Mouse (Mus musculus) midbrain, embryonic 11.5 days (tissue): ENCODE data around the gene Mxra8. TPM values are rescaled to one million over a fixed set of nuclear protein-coding genes. Genes with fewer than 3 reads are reported as not detected.

Source experiments
- ATAC-seq: fragments of 200-750 bp; cut with Nextera tagmentation; 2 replicates; pipeline ENCODE4 v1.8.0; 2017; ENCODE audit warnings: moderate TSS enrichment, moderate library complexity; ENCODE audit not compliant: low FRiP score
- DNase-seq: peaks from one replicate; pipeline ENCODE4 v3.0.0; 2015; ENCODE audit warnings: low spot score; ENCODE audit errors: missing footprints
- H3K27ac ChIP-seq: fragments of 300-500 bp; sonication (generic); 2 replicates; pipeline ENCODE4 v1.5.1; 2014; ENCODE audit warnings: low read depth, low read length
- H3K27me3 ChIP-seq: fragments of 300-500 bp; sonication (generic); 2 replicates; pipeline ENCODE4 v1.6.1; 2014; ENCODE audit warnings: mild to moderate bottlenecking, low read length, moderate library complexity, mixed read lengths; ENCODE audit not compliant: control insufficient read depth, insufficient read depth
- H3K36me3 ChIP-seq: fragments of 300-500 bp; sonication (generic); 2 replicates; pipeline ENCODE4 v1.6.1; 2014; ENCODE audit warnings: mild to moderate bottlenecking, low read length, moderate library complexity, mixed read lengths; ENCODE audit not compliant: control insufficient read depth, insufficient read depth
- H3K4me1 ChIP-seq: fragments of 300-500 bp; sonication (generic); 2 replicates; pipeline ENCODE4 v1.6.1; 2014; ENCODE audit warnings: low read length; ENCODE audit not compliant: control insufficient read depth, insufficient read depth
- H3K4me2 ChIP-seq: fragments of 300-500 bp; sonication (generic); 2 replicates; pipeline ENCODE4 v1.6.1; 2014; ENCODE audit warnings: mild to moderate bottlenecking, moderate library complexity
- H3K4me3 ChIP-seq: fragments of 300-500 bp; sonication (generic); 2 replicates; pipeline ENCODE4 v1.5.1; 2014; ENCODE audit warnings: low read depth, low read length
- H3K9ac ChIP-seq: fragments of 300-500 bp; sonication (generic); 2 replicates; pipeline ENCODE4 v1.6.1; 2014; ENCODE audit warnings: low read length
- H3K9me3 ChIP-seq: fragments of 300-500 bp; sonication (generic); 2 replicates; pipeline ENCODE4 v1.6.1; 2016; ENCODE audit warnings: low read length; ENCODE audit not compliant: control insufficient read depth
- WGBS: fragments of 180-500 bp; shearing (Covaris S2); extraction: QIAGEN DNeasy Blood & Tissue Kit; methylation state at CpG from one replicate; pipeline ENCODE4 v1.1.7; 2014; 5-methylcytosine and 5-hydroxymethylcytosine counted together
- polyA plus RNA-seq: library from polyadenylated mRNA; unstranded; fragments of >200 nt; fragmentation: Nextera tagmentation; extraction: Ambion mirVana; gene quantifications from 2 replicates; pipeline ENCODE4 v1.2.1, GENCODE M21; 2014

Mxra8 gene
- polyA plus RNA-seq, 1 experiment from 2014 or later, result 41.9 TPM

GRCm38 (mm10) chr4:155841651-155842270, 2.3 kb downstream of the Mxra8 start:
- Histone ChIP-seq H3K9ac (no peak overlapping the region), H3K4me2 (peak overlapping the region; percentile 76), H3K36me3 (no peaks in the 10 kb centered on the region), H3K27me3 (peaks cover 7% of the 10 kb centered on the region; the same call in 1 of the 2 replicates), H3K4me1 (peaks cover 26% of the 10 kb centered on the region), H3K27ac (no peak overlapping the region), H3K9me3 (no peaks in the 10 kb centered on the region), H3K4me3 (0 out of 2 replicates have a peak overlapping the region, but pooled peaks have one; percentile 39)
- 37% methylated on average over 37 of the region's 38 CpGs for WGBS
- ATAC-seq (no peak), DNase-seq (no peak)

- ATAC-seq, result no peak
- DNase-seq, result no peak
- Histone ChIP-seq H3K9ac (no peak overlapping the region), H3K9me3 (no peaks in the 10 kb centered on the region), H3K4me3 (no peak overlapping the region), H3K4me1 (peaks cover 32% of the 10 kb centered on the region), H3K27ac (no peak overlapping the region), H3K27me3 (peaks cover 7% of the 10 kb centered on the region; the same call in 1 of the 2 replicates), H3K36me3 (no peaks in the 10 kb centered on the region), H3K4me2 (no peak overlapping the region)
- WGBS, result 95% methylated on average over 5 of the region's 5 CpGs
Measured at GRCm38 (mm10) chr4:155843231-155843630, 3.8 kb downstream of the Mxra8 start.

- H3K9ac ChIP-seq, result peak within 1 kb of the TSS; percentile 91
- peak within 1 kb of the TSS; percentile 91 for H3K4me3 ChIP-seq
- peak within 1 kb of the TSS; percentile 94 for H3K4me2 ChIP-seq
- peak; percentile 94 for ATAC-seq
- no peaks in the 10 kb centered on the region for H3K36me3 ChIP-seq
- DNase-seq, result peak; percentile 100
- no peaks in the 10 kb centered on the region for H3K27me3 ChIP-seq
- H3K27ac ChIP-seq, result peak within 1 kb of the TSS; percentile 47
- peaks cover 22% of the 10 kb centered on the region for H3K4me1 ChIP-seq
- H3K9me3 ChIP-seq, result no peaks in the 10 kb centered on the region
- WGBS, result 3% methylated on average over 54 of the region's 65 CpGs
Measured at GRCm38 (mm10) chr4:155846871-155847578, 7.5 kb downstream of the Mxra8 start, which contains the start of gene Dvl1. Gene Dvl1 (plus strand): TSS chr4:155847402.

GRCm38 (mm10) chr4:155847591-155848352, 8.3 kb downstream of the Mxra8 start:
- 2% methylated on average over 62 of the region's 69 CpGs for WGBS
- ATAC-seq, result peak; percentile 75

GRCm38 (mm10) chr4:155848434-155849095, 9.1 kb downstream of the Mxra8 start:
- Histone ChIP-seq H3K36me3 (no peaks in the 10 kb centered on the region), H3K4me3 (peak overlapping the region; percentile 91), H3K27me3 (no peaks in the 10 kb centered on the region), H3K9ac (peak overlapping the region; percentile 91), H3K4me2 (peak overlapping the region; percentile 94), H3K27ac (no peak overlapping the region), H3K4me1 (peaks cover 22% of the 10 kb centered on the region), H3K9me3 (no peaks in the 10 kb centered on the region)
- DNase-seq, result no peak
- 58% methylated on average over 7 of the region's 7 CpGs for WGBS
- ATAC-seq, result no peak

More at GRCm38 (mm10) chr4:155847591-155848352, 8.3 kb downstream of the Mxra8 start:
- H3K27me3 ChIP-seq, result no peaks in the 10 kb centered on the region
- peak; percentile 93 for DNase-seq
- H3K4me2 ChIP-seq, result peak overlapping the region; percentile 94
- no peaks in the 10 kb centered on the region for H3K9me3 ChIP-seq
- H3K4me1 ChIP-seq, result peaks cover 22% of the 10 kb centered on the region
- peak overlapping the region; percentile 91 for H3K4me3 ChIP-seq
- peak overlapping the region; percentile 91 for H3K9ac ChIP-seq
- no peaks in the 10 kb centered on the region for H3K36me3 ChIP-seq
- peak overlapping the region; percentile 30 for H3K27ac ChIP-seq

GRCm38 (mm10) chr4:155849391-155849790, 9.9 kb downstream of the Mxra8 start:
- Histone ChIP-seq H3K4me1 (peaks cover 22% of the 10 kb centered on the region), H3K9me3 (no peaks in the 10 kb centered on the region), H3K36me3 (no peaks in the 10 kb centered on the region), H3K27ac (no peak overlapping the region), H3K27me3 (no peaks in the 10 kb centered on the region), H3K4me3 (no peak overlapping the region), H3K4me2 (no peak overlapping the region), H3K9ac (no peak overlapping the region; the same call in 1 of the 2 replicates)
- no peak for DNase-seq
- 97% methylated on average over 2 of the region's 2 CpGs for WGBS
- ATAC-seq, result no peak

- WGBS, result 90% methylated on average over 3 of the region's 3 CpGs
- DNase-seq, result no peak
- Histone ChIP-seq H3K36me3 (no peaks in the 10 kb centered on the region), H3K4me1 (peaks cover 22% of the 10 kb centered on the region), H3K9ac (no peak overlapping the region), H3K4me2 (no peak overlapping the region), H3K27me3 (no peaks in the 10 kb centered on the region), H3K27ac (no peak overlapping the region), H3K9me3 (no peaks in the 10 kb centered on the region), H3K4me3 (no peak overlapping the region)
- ATAC-seq, result no peak
Measured at GRCm38 (mm10) chr4:155849792-155850451, 10.4 kb downstream of the Mxra8 start.

GRCm38 (mm10) chr4:155851368-155851767, 11.9 kb downstream of the Mxra8 start:
- H3K9ac ChIP-seq, result no peak overlapping the region
- DNase-seq (no peak), ATAC-seq (no peak)
- H3K4me1 ChIP-seq, result peaks cover 22% of the 10 kb centered on the region
- no peak overlapping the region for H3K4me3 ChIP-seq
- H3K9me3 ChIP-seq, result no peaks in the 10 kb centered on the region
- peaks cover 6% of the 10 kb centered on the region; the same call in 1 of the 2 replicates for H3K36me3 ChIP-seq
- no peaks in the 10 kb centered on the region for H3K27me3 ChIP-seq
- no peak overlapping the region for H3K4me2 ChIP-seq
- WGBS, result 90% methylated on average over 3 of the region's 3 CpGs
- H3K27ac ChIP-seq, result no peak overlapping the region
